Mouse (Mus musculus) forebrain, embryonic 13.5 days (tissue): ENCODE measurements around the gene Ackr3. TPM values are rescaled to one million over a fixed set of nuclear protein-coding genes. Genes with fewer than 3 reads are reported as not detected.

ENCODE experiments used
- ATAC-seq: fragments of 200-750 bp; cut with Nextera tagmentation; 2 replicates; pipeline ENCODE4 v1.8.0; 2017
- H3K27ac ChIP-seq: fragments of 300-500 bp; sonication (generic); 2 replicates; pipeline ENCODE4 v1.5.1; 2015; ENCODE audit warnings: inconsistent platforms, mild to moderate bottlenecking, moderate library complexity
- H3K27me3 ChIP-seq: fragments of 300-500 bp; sonication (generic); 2 replicates; pipeline ENCODE4 v1.6.1; 2015; ENCODE audit warnings: mild to moderate bottlenecking, inconsistent platforms
- H3K36me3 ChIP-seq: fragments of 300-500 bp; sonication (generic); 2 replicates; pipeline ENCODE4 v1.6.1; 2015; ENCODE audit warnings: mild to moderate bottlenecking, inconsistent platforms; ENCODE audit not compliant: poor library complexity, severe bottlenecking
- H3K4me1 ChIP-seq: fragments of 300-500 bp; sonication (generic); 2 replicates; pipeline ENCODE4 v1.6.1; 2015; ENCODE audit warnings: inconsistent platforms
- H3K4me2 ChIP-seq: fragments of 300-500 bp; sonication (generic); 2 replicates; pipeline ENCODE4 v1.6.1; 2015; ENCODE audit warnings: inconsistent platforms, mild to moderate bottlenecking, moderate library complexity
- H3K4me3 ChIP-seq: fragments of 300-500 bp; sonication (generic); 2 replicates; pipeline ENCODE4 v1.5.1; 2015; ENCODE audit warnings: mild to moderate bottlenecking, inconsistent platforms
- H3K9ac ChIP-seq: fragments of 300-500 bp; sonication (generic); 2 replicates; pipeline ENCODE4 v1.6.1; 2015; ENCODE audit warnings: mild to moderate bottlenecking, inconsistent platforms
- H3K9me3 ChIP-seq: fragments of 300-500 bp; sonication (generic); replicated peaks from 2 replicates; pipeline ENCODE4 v1.6.1; 2016; ENCODE audit warnings: inconsistent platforms
- WGBS: fragments of 180-500 bp; shearing (Covaris S2); methylation state at CpG from one replicate; pipeline ENCODE4 v1.1.7; 2015; 5-methylcytosine and 5-hydroxymethylcytosine counted together
- polyA plus RNA-seq: library from polyadenylated mRNA; unstranded; fragments of >200 nt; fragmentation: Nextera tagmentation; extraction: Ambion mirVana; gene quantifications from 2 replicates; pipeline ENCODE4 v1.2.1, GENCODE M21; 2015

The Ackr3 gene
- polyA plus RNA-seq = 28.5 and 29.1 TPM in 2 replicates

- Histone ChIP-seq H3K9me3 (no peaks in the 10 kb centered on the region), H3K9ac (peak within 1 kb of the TSS; percentile 82), H3K27me3 (peaks cover 13% of the 10 kb centered on the region; the same call in 1 of the 2 replicates), H3K27ac (peak within 1 kb of the TSS; percentile 91), H3K4me2 (peak within 1 kb of the TSS; percentile 67), H3K36me3 (no peaks in the 10 kb centered on the region), H3K4me1 (peaks cover 64% of the 10 kb centered on the region), H3K4me3 (peak within 1 kb of the TSS; percentile 60)
- ATAC-seq = peak; percentile 85
- 2% methylated on average over 19 of the region's 19 CpGs for WGBS
Observed at GRCm38 (mm10) chr1:90203783-90204690, at the start of gene Ackr3. Gene Ackr3, plus strand, starts transcription at chr1:90203980.

- Histone ChIP-seq H3K4me1 (peaks cover 21% of the 10 kb centered on the region), H3K27ac (no peak overlapping the region), H3K27me3 (no peaks in the 10 kb centered on the region), H3K4me2 (no peak overlapping the region), H3K9ac (no peak overlapping the region), H3K36me3 (no peaks in the 10 kb centered on the region), H3K9me3 (no peaks in the 10 kb centered on the region), H3K4me3 (no peak overlapping the region)
- 80% methylated on average over 7 of the region's 7 CpGs for WGBS
- ATAC-seq = no peak
Observed at GRCm38 (mm10) chr1:90156589-90156988, 47.2 kb upstream of the Ackr3 start.

GRCm38 (mm10) chr1:90159927-90160326 is 43.9 kb upstream of the Ackr3 start:
- 37% methylated on average over 13 of the region's 13 CpGs for WGBS
- no peak overlapping the region for H3K27ac ChIP-seq
- H3K4me2 ChIP-seq = no peak overlapping the region
- no peaks in the 10 kb centered on the region for H3K9me3 ChIP-seq
- no peak overlapping the region for H3K4me3 ChIP-seq
- H3K27me3 ChIP-seq = no peaks in the 10 kb centered on the region
- H3K36me3 ChIP-seq = no peaks in the 10 kb centered on the region
- no peak for ATAC-seq
- peaks cover 15% of the 10 kb centered on the region for H3K4me1 ChIP-seq
- no peak overlapping the region for H3K9ac ChIP-seq

GRCm38 (mm10) chr1:90161623-90162022 is 42.2 kb upstream of the Ackr3 start:
- ATAC-seq = no peak
- H3K27me3 ChIP-seq = no peaks in the 10 kb centered on the region
- no peak overlapping the region for H3K4me2 ChIP-seq
- no peak overlapping the region for H3K9ac ChIP-seq
- H3K27ac ChIP-seq = no peak overlapping the region
- no peaks in the 10 kb centered on the region for H3K36me3 ChIP-seq
- H3K9me3 ChIP-seq = no peaks in the 10 kb centered on the region
- peaks cover 15% of the 10 kb centered on the region for H3K4me1 ChIP-seq
- WGBS = 83% methylated on average over 6 of the region's 6 CpGs
- H3K4me3 ChIP-seq = no peak overlapping the region

- peaks cover 15% of the 10 kb centered on the region for H3K4me1 ChIP-seq
- H3K36me3 ChIP-seq = no peaks in the 10 kb centered on the region
- no peak overlapping the region for H3K4me3 ChIP-seq
- no peaks in the 10 kb centered on the region for H3K9me3 ChIP-seq
- no peak overlapping the region for H3K4me2 ChIP-seq
- ATAC-seq = no peak
- 42% methylated on average over 13 of the region's 13 CpGs for WGBS
- no peak overlapping the region for H3K9ac ChIP-seq
- H3K27ac ChIP-seq = no peak overlapping the region
- no peaks in the 10 kb centered on the region for H3K27me3 ChIP-seq
Observed at GRCm38 (mm10) chr1:90162379-90162857, 41.4 kb upstream of the Ackr3 start.

- WGBS = 94% methylated on average over 7 of the region's 7 CpGs
- no peak for ATAC-seq
Observed at GRCm38 (mm10) chr1:90163161-90163560, 40.6 kb upstream of the Ackr3 start.

GRCm38 (mm10) chr1:90164319-90164718 is 39.5 kb upstream of the Ackr3 start:
- Histone ChIP-seq H3K9me3 (no peaks in the 10 kb centered on the region), H3K4me1 (peaks cover 15% of the 10 kb centered on the region), H3K4me3 (no peak overlapping the region), H3K27me3 (no peaks in the 10 kb centered on the region), H3K9ac (no peak overlapping the region), H3K36me3 (no peaks in the 10 kb centered on the region), H3K27ac (no peak overlapping the region; the same call in 1 of the 2 replicates), H3K4me2 (no peak overlapping the region)
- 30% methylated on average over 3 of the region's 3 CpGs for WGBS
- ATAC-seq = 0 out of 2 replicates have a peak, but pooled peaks have one; percentile 48

More at GRCm38 (mm10) chr1:90163161-90163560, 40.6 kb upstream of the Ackr3 start:
- Histone ChIP-seq H3K4me2 (no peak overlapping the region), H3K4me1 (peaks cover 15% of the 10 kb centered on the region), H3K9ac (no peak overlapping the region), H3K4me3 (no peak overlapping the region), H3K36me3 (no peaks in the 10 kb centered on the region), H3K9me3 (no peaks in the 10 kb centered on the region), H3K27ac (no peak overlapping the region), H3K27me3 (no peaks in the 10 kb centered on the region)

GRCm38 (mm10) chr1:90174338-90174737 is 29.4 kb upstream of the Ackr3 start:
- no peak overlapping the region for H3K9ac ChIP-seq
- no peaks in the 10 kb centered on the region for H3K36me3 ChIP-seq
- ATAC-seq = 0 out of 2 replicates have a peak, but pooled peaks have one; percentile 61
- H3K9me3 ChIP-seq = no peaks in the 10 kb centered on the region
- peaks cover 21% of the 10 kb centered on the region for H3K4me1 ChIP-seq
- H3K4me2 ChIP-seq = no peak overlapping the region
- H3K27ac ChIP-seq = 0 out of 2 replicates have a peak overlapping the region, but pooled peaks have one; percentile 52
- H3K4me3 ChIP-seq = no peak overlapping the region
- 24% methylated on average over 8 of the region's 8 CpGs for WGBS
- no peaks in the 10 kb centered on the region for H3K27me3 ChIP-seq

- Histone ChIP-seq H3K4me1 (peaks cover 21% of the 10 kb centered on the region), H3K4me3 (no peak overlapping the region), H3K27me3 (no peaks in the 10 kb centered on the region), H3K27ac (no peak overlapping the region), H3K9me3 (no peaks in the 10 kb centered on the region), H3K9ac (no peak overlapping the region), H3K4me2 (no peak overlapping the region), H3K36me3 (no peaks in the 10 kb centered on the region)
- ATAC-seq = no peak
- 60% methylated on average over 7 of the region's 7 CpGs for WGBS
Observed at GRCm38 (mm10) chr1:90176223-90176622, 27.6 kb upstream of the Ackr3 start.

- H3K27ac ChIP-seq = no peak overlapping the region
- no peaks in the 10 kb centered on the region for H3K9me3 ChIP-seq
- H3K4me1 ChIP-seq = peaks cover 21% of the 10 kb centered on the region
- no peak for ATAC-seq
- no peaks in the 10 kb centered on the region for H3K36me3 ChIP-seq
- H3K27me3 ChIP-seq = no peaks in the 10 kb centered on the region
- no peak overlapping the region for H3K9ac ChIP-seq
- no peak overlapping the region for H3K4me3 ChIP-seq
- H3K4me2 ChIP-seq = no peak overlapping the region
Observed at GRCm38 (mm10) chr1:90177565-90177964, 26.2 kb upstream of the Ackr3 start.

- H3K9me3 ChIP-seq = no peaks in the 10 kb centered on the region
- H3K36me3 ChIP-seq = no peaks in the 10 kb centered on the region
- H3K27ac ChIP-seq = no peak overlapping the region; the same call in 1 of the 2 replicates
- no peak overlapping the region for H3K4me3 ChIP-seq
- 77% methylated on average over 5 of the region's 5 CpGs for WGBS
- ATAC-seq = no peak
- H3K4me1 ChIP-seq = peaks cover 21% of the 10 kb centered on the region
- H3K27me3 ChIP-seq = no peaks in the 10 kb centered on the region
- no peak overlapping the region for H3K4me2 ChIP-seq
- no peak overlapping the region for H3K9ac ChIP-seq
Observed at GRCm38 (mm10) chr1:90177978-90178377, 25.8 kb upstream of the Ackr3 start.

GRCm38 (mm10) chr1:90180479-90180878 is 23.3 kb upstream of the Ackr3 start:
- WGBS = 75% methylated on average over 7 of the region's 7 CpGs
- H3K4me3 ChIP-seq = no peak overlapping the region
- no peaks in the 10 kb centered on the region for H3K9me3 ChIP-seq
- H3K4me2 ChIP-seq = no peak overlapping the region
- peaks cover 14% of the 10 kb centered on the region; the same call in 1 of the 2 replicates for H3K4me1 ChIP-seq
- H3K36me3 ChIP-seq = no peaks in the 10 kb centered on the region
- H3K27ac ChIP-seq = no peak overlapping the region
- no peaks in the 10 kb centered on the region for H3K27me3 ChIP-seq
- H3K9ac ChIP-seq = no peak overlapping the region
- ATAC-seq = no peak
